Mouse (Mus musculus) limb, embryonic 12.5 days (tissue): Measurements from ENCODE around the gene Sp1. TPM values are rescaled to one million over a fixed set of nuclear protein-coding genes. Genes with fewer than 3 reads are reported as not detected.

Experiments
- ATAC-seq: fragments of 200-750 bp; cut with Nextera tagmentation; 2 replicates; pipeline ENCODE4 v1.8.0; 2017; ENCODE audit warnings: low read depth, moderate TSS enrichment; ENCODE audit not compliant: insufficient number of reproducible peaks, insufficient read depth, low FRiP score, low TSS enrichment
- H3K27ac ChIP-seq: fragments of 300-500 bp; sonication (generic); 2 replicates; pipeline ENCODE4 v1.5.1; 2016; ENCODE audit warnings: mild to moderate bottlenecking, moderate library complexity
- H3K27me3 ChIP-seq: fragments of 300-500 bp; sonication (generic); 2 replicates; pipeline ENCODE4 v1.6.1; 2016; ENCODE audit warnings: mild to moderate bottlenecking, moderate library complexity
- H3K36me3 ChIP-seq: fragments of 300-500 bp; sonication (generic); 2 replicates; pipeline ENCODE4 v1.6.1; 2016; ENCODE audit warnings: mild to moderate bottlenecking, moderate library complexity
- H3K4me1 ChIP-seq: fragments of 300-500 bp; sonication (generic); replicated peaks from 2 replicates; pipeline ENCODE4 v1.6.1; 2016
- H3K4me2 ChIP-seq: fragments of 300-500 bp; sonication (generic); 2 replicates; pipeline ENCODE4 v1.6.1; 2016; ENCODE audit warnings: mild to moderate bottlenecking, moderate library complexity
- H3K4me3 ChIP-seq: fragments of 300-500 bp; sonication (generic); replicated peaks from 2 replicates; pipeline ENCODE4 v1.5.1; 2016; ENCODE audit warnings: mild to moderate bottlenecking
- H3K9ac ChIP-seq: fragments of 300-500 bp; sonication (generic); replicated peaks from 2 replicates; pipeline ENCODE4 v1.6.1; 2016; ENCODE audit warnings: mild to moderate bottlenecking, moderate library complexity
- H3K9me3 ChIP-seq: fragments of 300-500 bp; sonication (generic); 2 replicates; pipeline ENCODE4 v1.6.1; 2016; ENCODE audit warnings: mild to moderate bottlenecking, moderate library complexity
- WGBS: fragments of 180-500 bp; shearing (Covaris S2); methylation state at CpG from one replicate; pipeline ENCODE4 v1.1.7; 2016; 5-methylcytosine and 5-hydroxymethylcytosine counted together
- polyA plus RNA-seq: library from polyadenylated mRNA; unstranded; fragments of >200 nt; fragmentation: Nextera tagmentation; extraction: Ambion mirVana; gene quantifications from 2 replicates; pipeline ENCODE4 v1.2.1, GENCODE M21; 2016

Gene Sp1
- polyA plus RNA-seq, 1 experiment from 2014 or later = 12.1 TPM

GRCm38 (mm10) chr15:102445146-102445545 lies 39.2 kb downstream of the Sp1 start, which contains the start of gene Amhr2:
TSS of gene Amhr2 (plus strand) at chr15:102445367.
- no peak within 1 kb of the TSS for H3K9ac ChIP-seq
- no peaks in the 10 kb centered on the region; the same call in 1 of the 2 replicates for H3K4me1 ChIP-seq
- ATAC-seq = no peak
- H3K27ac ChIP-seq = no peak within 1 kb of the TSS
- WGBS = 64% methylated on average over 8 of the region's 8 CpGs
- no peaks in the 10 kb centered on the region for H3K9me3 ChIP-seq
- H3K4me2 ChIP-seq = no peak within 1 kb of the TSS
- H3K4me3 ChIP-seq = no peak within 1 kb of the TSS
- no peaks in the 10 kb centered on the region for H3K36me3 ChIP-seq
- H3K27me3 ChIP-seq = no peaks in the 10 kb centered on the region

- H3K27me3 ChIP-seq = no peaks in the 10 kb centered on the region
- 47% methylated on average over 6 of the region's 6 CpGs for WGBS
- no peak overlapping the region for H3K27ac ChIP-seq
- H3K4me1 ChIP-seq = no peaks in the 10 kb centered on the region; the same call in 1 of the 2 replicates
- ATAC-seq = no peak
- no peak overlapping the region for H3K4me3 ChIP-seq
- H3K4me2 ChIP-seq = no peak overlapping the region
- no peaks in the 10 kb centered on the region for H3K9me3 ChIP-seq
- H3K36me3 ChIP-seq = no peaks in the 10 kb centered on the region
- no peak overlapping the region for H3K9ac ChIP-seq
Measured at GRCm38 (mm10) chr15:102446448-102446847, 40.5 kb downstream of the Sp1 start.

- WGBS = 42% methylated on average over 8 of the region's 8 CpGs
- H3K9me3 ChIP-seq = no peaks in the 10 kb centered on the region
- no peak overlapping the region for H3K4me2 ChIP-seq
- H3K27me3 ChIP-seq = no peaks in the 10 kb centered on the region
- ATAC-seq = no peak
- no peaks in the 10 kb centered on the region for H3K36me3 ChIP-seq
- H3K4me3 ChIP-seq = no peak overlapping the region
- no peaks in the 10 kb centered on the region for H3K4me1 ChIP-seq
- no peak overlapping the region for H3K9ac ChIP-seq
- no peak overlapping the region for H3K27ac ChIP-seq
Measured at GRCm38 (mm10) chr15:102449366-102449765, 43.4 kb downstream of the Sp1 start.

- Histone ChIP-seq H3K36me3 (no peaks in the 10 kb centered on the region), H3K4me1 (no peaks in the 10 kb centered on the region), H3K9me3 (no peaks in the 10 kb centered on the region), H3K9ac (no peak overlapping the region), H3K27me3 (no peaks in the 10 kb centered on the region), H3K27ac (no peak overlapping the region), H3K4me3 (no peak overlapping the region), H3K4me2 (no peak overlapping the region)
- ATAC-seq = no peak
- WGBS = 60% methylated on average over 7 of the region's 7 CpGs
Measured at GRCm38 (mm10) chr15:102450928-102451327, 45.0 kb downstream of the Sp1 start.

- ATAC-seq = no peak
- H3K36me3 ChIP-seq = no peaks in the 10 kb centered on the region
- no peak overlapping the region for H3K27ac ChIP-seq
- H3K4me2 ChIP-seq = no peak overlapping the region
- H3K27me3 ChIP-seq = no peaks in the 10 kb centered on the region
- WGBS = 82% methylated on average over 26 of the region's 26 CpGs
- no peak overlapping the region for H3K4me3 ChIP-seq
- no peak overlapping the region for H3K9ac ChIP-seq
- no peaks in the 10 kb centered on the region for H3K4me1 ChIP-seq
- no peaks in the 10 kb centered on the region for H3K9me3 ChIP-seq
Measured at GRCm38 (mm10) chr15:102451666-102452430, 45.9 kb downstream of the Sp1 start.

- no peak for ATAC-seq
- no peak overlapping the region for H3K4me3 ChIP-seq
- no peak overlapping the region for H3K9ac ChIP-seq
- no peaks in the 10 kb centered on the region for H3K36me3 ChIP-seq
- 38% methylated on average over 6 of the region's 6 CpGs for WGBS
- H3K9me3 ChIP-seq = no peaks in the 10 kb centered on the region
- H3K27ac ChIP-seq = no peak overlapping the region
- no peak overlapping the region for H3K4me2 ChIP-seq
- no peaks in the 10 kb centered on the region for H3K27me3 ChIP-seq
- H3K4me1 ChIP-seq = peaks cover 9% of the 10 kb centered on the region; the same call in 1 of the 2 replicates
Measured at GRCm38 (mm10) chr15:102455993-102456392, 50.0 kb downstream of the Sp1 start.

GRCm38 (mm10) chr15:102458050-102458736 lies 52.2 kb downstream of the Sp1 start:
- no peak for ATAC-seq

GRCm38 (mm10) chr15:102458904-102459317 lies 53.0 kb downstream of the Sp1 start, which contains the start of gene Prr13:
TSS of gene Prr13 (plus strand) at chr15:102459028.
- Histone ChIP-seq H3K4me1 (peaks cover 9% of the 10 kb centered on the region; the same call in 1 of the 2 replicates), H3K9ac (peak within 1 kb of the TSS; percentile 13; the same call in 1 of the 2 replicates), H3K27ac (peak within 1 kb of the TSS; percentile 18; the same call in 1 of the 2 replicates), H3K9me3 (no peaks in the 10 kb centered on the region), H3K4me3 (peak within 1 kb of the TSS; percentile 41), H3K27me3 (no peaks in the 10 kb centered on the region), H3K4me2 (peak within 1 kb of the TSS; percentile 59), H3K36me3 (peaks cover 7% of the 10 kb centered on the region; the same call in 1 of the 2 replicates)
- peak; percentile 56; the same call in 1 of the 2 replicates for ATAC-seq
- WGBS = under 1% methylated on average over 19 of the region's 19 CpGs

More at GRCm38 (mm10) chr15:102458050-102458736, 52.2 kb downstream of the Sp1 start:
- Histone ChIP-seq H3K36me3 (peaks cover 4% of the 10 kb centered on the region; the same call in 1 of the 2 replicates), H3K27ac (no peak overlapping the region), H3K4me3 (peak overlapping the region; percentile 41), H3K4me1 (peaks cover 9% of the 10 kb centered on the region; the same call in 1 of the 2 replicates), H3K4me2 (peak overlapping the region; percentile 59), H3K9me3 (no peaks in the 10 kb centered on the region), H3K9ac (no peak overlapping the region), H3K27me3 (no peaks in the 10 kb centered on the region)
- 72% methylated on average over 5 of the region's 5 CpGs for WGBS

- Histone ChIP-seq H3K4me2 (peak overlapping the region; percentile 59), H3K9me3 (no peaks in the 10 kb centered on the region), H3K9ac (0 out of 2 replicates have a peak overlapping the region, but pooled peaks have one; percentile 13), H3K27ac (peak overlapping the region; percentile 18; the same call in 1 of the 2 replicates), H3K4me3 (peak overlapping the region; percentile 41), H3K27me3 (no peaks in the 10 kb centered on the region), H3K4me1 (peaks cover 9% of the 10 kb centered on the region; the same call in 1 of the 2 replicates), H3K36me3 (peaks cover 7% of the 10 kb centered on the region; the same call in 1 of the 2 replicates)
- no peak for ATAC-seq
- 38% methylated on average over 6 of the region's 6 CpGs for WGBS
Measured at GRCm38 (mm10) chr15:102459381-102459780, 53.4 kb downstream of the Sp1 start.

GRCm38 (mm10) chr15:102459847-102460246 lies 53.9 kb downstream of the Sp1 start:
- peak overlapping the region; percentile 41; the same call in 1 of the 2 replicates for H3K4me3 ChIP-seq
- 74% methylated on average over 5 of the region's 5 CpGs for WGBS

GRCm38 (mm10) chr15:102460409-102460808 lies 54.5 kb downstream of the Sp1 start:
- Histone ChIP-seq H3K27ac (no peak overlapping the region), H3K9me3 (no peaks in the 10 kb centered on the region), H3K4me2 (peak overlapping the region; percentile 59; the same call in 1 of the 2 replicates), H3K27me3 (no peaks in the 10 kb centered on the region), H3K4me1 (peaks cover 9% of the 10 kb centered on the region; the same call in 1 of the 2 replicates), H3K4me3 (no peak overlapping the region), H3K36me3 (peaks cover 7% of the 10 kb centered on the region; the same call in 1 of the 2 replicates), H3K9ac (no peak overlapping the region)
- 84% methylated on average over 12 of the region's 12 CpGs for WGBS
- ATAC-seq = no peak

More at GRCm38 (mm10) chr15:102459847-102460246, 53.9 kb downstream of the Sp1 start:
- H3K27ac ChIP-seq = no peak overlapping the region
- no peaks in the 10 kb centered on the region for H3K9me3 ChIP-seq
- no peaks in the 10 kb centered on the region for H3K27me3 ChIP-seq
- H3K36me3 ChIP-seq = peaks cover 7% of the 10 kb centered on the region; the same call in 1 of the 2 replicates
- no peak for ATAC-seq
- no peak overlapping the region for H3K9ac ChIP-seq
- H3K4me1 ChIP-seq = peaks cover 9% of the 10 kb centered on the region; the same call in 1 of the 2 replicates
- peak overlapping the region; percentile 59 for H3K4me2 ChIP-seq
